In genomic region chr9:41570262-41570661, GRCm38 (mm10) we compare ENCODE assay signal across 17 mouse cellular contexts.
"Had no signal": no experiment of that assay in that cellular context is flagged by ENCODE, and none has a peak within 500 bp of the region (broad histone marks: within the 10 kb centered on the region; RNA-seq: fewer than 3 reads in every experiment).

No protein-coding gene starts in this region.

- H3K9me3 ChIP-seq: neural tube, embryonic 12.5 days; neural tube, embryonic 13.5 days; neural tube, embryonic 15.5 days; stomach, embryonic 15.5 days had no signal

- DNase-seq: retina, postnatal 1 day; right cerebral cortex, adult 18-20 months; right cerebral cortex, postnatal 14 days; right cerebral cortex, postnatal 25 days; right cerebral cortex, postnatal 4 days; spleen, adult 18-20 months; thymus, adult 18-20 months; thymus, adult 2 months; thymus, postnatal 14 days; thymus, postnatal 25 days; thymus, postnatal 36 days; thymus, postnatal 4 days had no signal

- H3K36me3 ChIP-seq: neural tube, embryonic 15.5 days; stomach, embryonic 15.5 days had no signal

- H3K9ac ChIP-seq: neural tube, embryonic 12.5 days; neural tube, embryonic 13.5 days; neural tube, embryonic 15.5 days; stomach, embryonic 15.5 days had no signal

- H3K27ac ChIP-seq: neural tube, embryonic 12.5 days; neural tube, embryonic 13.5 days; neural tube, embryonic 15.5 days; stomach, embryonic 15.5 days; stomach, postnatal 0 days had no signal

- H3K4me3 ChIP-seq: neural tube, embryonic 12.5 days; neural tube, embryonic 13.5 days; neural tube, embryonic 15.5 days; stomach, embryonic 15.5 days had no signal

- H3K27me3 ChIP-seq: neural tube, embryonic 12.5 days; neural tube, embryonic 13.5 days; neural tube, embryonic 15.5 days; stomach, embryonic 15.5 days had no signal

- H3K4me2 ChIP-seq: neural tube, embryonic 12.5 days; neural tube, embryonic 13.5 days; neural tube, embryonic 15.5 days; stomach, embryonic 15.5 days had no signal

- H3K4me1 ChIP-seq: neural tube, embryonic 12.5 days; stomach, embryonic 15.5 days had no signal
